Mouse (Mus musculus): Measurements from ENCODE around the gene Rbfox1. TPM values are rescaled to one million over a fixed set of nuclear protein-coding genes. Genes with fewer than 3 reads are reported as not detected.

The Rbfox1 gene
- polyA plus RNA-seq, 1 experiment from 2014 or later: 1.6 TPM

- H3K4me2 ChIP-seq (ENCODE audit: low read depth, low read length): no peak overlapping the region
- no peaks in the 10 kb centered on the region for H3K27me3 ChIP-seq (ENCODE audit: control insufficient read depth, insufficient read depth, low read depth, low read length)
Measured at GRCm38 (mm10) chr16:6479616-6480410, 594.7 kb downstream of the Rbfox1 start.

GRCm38 (mm10) chr16:6480411-6480728 lies 595.2 kb downstream of the Rbfox1 start:
- no peaks in the 10 kb centered on the region for H3K36me3 ChIP-seq (ENCODE audit: control insufficient read depth, insufficient read depth, low read length)
- no peak overlapping the region for H3K4me2 ChIP-seq (ENCODE audit: low read depth, low read length)
- H3K4me3 ChIP-seq (ENCODE audit: low read length): no peak overlapping the region
- H3K27me3 ChIP-seq (ENCODE audit: control insufficient read depth, insufficient read depth, low read depth, low read length): no peaks in the 10 kb centered on the region
- 5% methylated on average over 5 of the region's 5 CpGs for WGBS
- H3K9ac ChIP-seq (ENCODE audit: low read length): no peak overlapping the region
- H3K27ac ChIP-seq (ENCODE audit: low read length): no peak overlapping the region
- 0 out of 2 replicates have a peak, but pooled peaks cover 5% of the 10 kb centered on the region for H3K4me1 ChIP-seq (replicated peaks; ENCODE audit: control insufficient read depth, insufficient read depth, low read length)
- ATAC-seq (ENCODE audit: low read depth): no peak
- H3K9me3 ChIP-seq (ENCODE audit: control insufficient read depth, low read length): no peaks in the 10 kb centered on the region

More at GRCm38 (mm10) chr16:6479616-6480410, 594.7 kb downstream of the Rbfox1 start:
- Histone ChIP-seq H3K36me3 (ENCODE audit: control insufficient read depth, insufficient read depth, low read length) (no peaks in the 10 kb centered on the region), H3K4me3 (ENCODE audit: low read length) (no peak overlapping the region), H3K9me3 (ENCODE audit: control insufficient read depth, low read length) (no peaks in the 10 kb centered on the region), H3K9ac (ENCODE audit: low read length) (no peak overlapping the region), H3K4me1 (replicated peaks; ENCODE audit: control insufficient read depth, insufficient read depth, low read length) (0 out of 2 replicates have a peak, but pooled peaks cover 5% of the 10 kb centered on the region), H3K27ac (ENCODE audit: low read length) (no peak overlapping the region)
- 14% methylated on average over 3 of the region's 3 CpGs for WGBS
- ATAC-seq (ENCODE audit: low read depth): peak; percentile 51

GRCm38 (mm10) chr16:6483628-6484027 lies 598.5 kb downstream of the Rbfox1 start:
- Histone ChIP-seq H3K4me1 (replicated peaks; ENCODE audit: control insufficient read depth, insufficient read depth, low read length) (0 out of 2 replicates have a peak, but pooled peaks cover 5% of the 10 kb centered on the region), H3K27me3 (ENCODE audit: control insufficient read depth, insufficient read depth, low read depth, low read length) (no peaks in the 10 kb centered on the region), H3K27ac (ENCODE audit: low read length) (no peak overlapping the region), H3K9me3 (ENCODE audit: control insufficient read depth, low read length) (no peaks in the 10 kb centered on the region), H3K9ac (ENCODE audit: low read length) (no peak overlapping the region), H3K4me2 (ENCODE audit: low read depth, low read length) (no peak overlapping the region), H3K4me3 (ENCODE audit: low read length) (no peak overlapping the region), H3K36me3 (ENCODE audit: control insufficient read depth, insufficient read depth, low read length) (no peaks in the 10 kb centered on the region)
- WGBS: 38% methylated on average over 8 of the region's 8 CpGs
- no peak for ATAC-seq (ENCODE audit: low read depth)

- WGBS: 72% methylated on average over 3 of the region's 3 CpGs
Measured at GRCm38 (mm10) chr16:6485631-6486030, 600.5 kb downstream of the Rbfox1 start.

GRCm38 (mm10) chr16:6502219-6502618 lies 617.1 kb downstream of the Rbfox1 start:
- Histone ChIP-seq H3K36me3 (ENCODE audit: control insufficient read depth, insufficient read depth, low read length) (no peaks in the 10 kb centered on the region), H3K4me3 (ENCODE audit: low read length) (no peak overlapping the region), H3K4me1 (replicated peaks; ENCODE audit: control insufficient read depth, insufficient read depth, low read length) (no peaks in the 10 kb centered on the region), H3K9me3 (ENCODE audit: control insufficient read depth, low read length) (no peaks in the 10 kb centered on the region), H3K9ac (ENCODE audit: low read length) (no peak overlapping the region), H3K27ac (ENCODE audit: low read length) (no peak overlapping the region), H3K27me3 (ENCODE audit: control insufficient read depth, insufficient read depth, low read depth, low read length) (no peaks in the 10 kb centered on the region), H3K4me2 (ENCODE audit: low read depth, low read length) (no peak overlapping the region)
- WGBS: 15% methylated on average over 8 of the region's 8 CpGs
- no peak for ATAC-seq (ENCODE audit: low read depth)

More at GRCm38 (mm10) chr16:6485631-6486030, 600.5 kb downstream of the Rbfox1 start:
- Histone ChIP-seq H3K4me3 (ENCODE audit: low read length) (no peak overlapping the region), H3K9ac (ENCODE audit: low read length) (no peak overlapping the region), H3K36me3 (ENCODE audit: control insufficient read depth, insufficient read depth, low read length) (no peaks in the 10 kb centered on the region), H3K27ac (ENCODE audit: low read length) (no peak overlapping the region), H3K4me2 (ENCODE audit: low read depth, low read length) (no peak overlapping the region), H3K27me3 (ENCODE audit: control insufficient read depth, insufficient read depth, low read depth, low read length) (no peaks in the 10 kb centered on the region), H3K4me1 (replicated peaks; ENCODE audit: control insufficient read depth, insufficient read depth, low read length) (no peaks in the 10 kb centered on the region), H3K9me3 (ENCODE audit: control insufficient read depth, low read length) (no peaks in the 10 kb centered on the region)
- ATAC-seq (ENCODE audit: low read depth): no peak

- Histone ChIP-seq H3K9me3 (ENCODE audit: control insufficient read depth, low read length) (no peaks in the 10 kb centered on the region), H3K36me3 (ENCODE audit: control insufficient read depth, insufficient read depth, low read length) (no peaks in the 10 kb centered on the region), H3K9ac (ENCODE audit: low read length) (no peak overlapping the region), H3K4me3 (ENCODE audit: low read length) (no peak overlapping the region), H3K27me3 (ENCODE audit: control insufficient read depth, insufficient read depth, low read depth, low read length) (no peaks in the 10 kb centered on the region), H3K4me2 (ENCODE audit: low read depth, low read length) (no peak overlapping the region), H3K4me1 (replicated peaks; ENCODE audit: control insufficient read depth, insufficient read depth, low read length) (no peaks in the 10 kb centered on the region), H3K27ac (ENCODE audit: low read length) (no peak overlapping the region)
- no peak for ATAC-seq (ENCODE audit: low read depth)
- WGBS: 59% methylated on average over 5 of the region's 5 CpGs
Measured at GRCm38 (mm10) chr16:6503573-6504331, 618.6 kb downstream of the Rbfox1 start.

- no peak for ATAC-seq (ENCODE audit: low read depth)
Measured at GRCm38 (mm10) chr16:6508924-6509323, 623.8 kb downstream of the Rbfox1 start.

GRCm38 (mm10) chr16:6519474-6519873 lies 634.3 kb downstream of the Rbfox1 start:
- Histone ChIP-seq H3K9me3 (ENCODE audit: control insufficient read depth, low read length) (no peaks in the 10 kb centered on the region), H3K27me3 (ENCODE audit: control insufficient read depth, insufficient read depth, low read depth, low read length) (no peaks in the 10 kb centered on the region), H3K36me3 (ENCODE audit: control insufficient read depth, insufficient read depth, low read length) (no peaks in the 10 kb centered on the region), H3K9ac (ENCODE audit: low read length) (no peak overlapping the region), H3K4me1 (replicated peaks; ENCODE audit: control insufficient read depth, insufficient read depth, low read length) (no peaks in the 10 kb centered on the region), H3K27ac (ENCODE audit: low read length) (no peak overlapping the region), H3K4me3 (ENCODE audit: low read length) (no peak overlapping the region), H3K4me2 (ENCODE audit: low read depth, low read length) (no peak overlapping the region)
- ATAC-seq (ENCODE audit: low read depth): no peak
- WGBS: 60% methylated on average over 3 of the region's 3 CpGs

More at GRCm38 (mm10) chr16:6508924-6509323, 623.8 kb downstream of the Rbfox1 start:
- Histone ChIP-seq H3K9me3 (ENCODE audit: control insufficient read depth, low read length) (no peaks in the 10 kb centered on the region; the same call in 1 of the 2 replicates), H3K4me3 (ENCODE audit: low read length) (no peak overlapping the region), H3K9ac (ENCODE audit: low read length) (no peak overlapping the region), H3K27me3 (ENCODE audit: control insufficient read depth, insufficient read depth, low read depth, low read length) (no peaks in the 10 kb centered on the region), H3K4me1 (replicated peaks; ENCODE audit: control insufficient read depth, insufficient read depth, low read length) (no peaks in the 10 kb centered on the region), H3K4me2 (ENCODE audit: low read depth, low read length) (no peak overlapping the region), H3K27ac (ENCODE audit: low read length) (no peak overlapping the region), H3K36me3 (ENCODE audit: control insufficient read depth, insufficient read depth, low read length) (no peaks in the 10 kb centered on the region)
- 68% methylated on average over 5 of the region's 5 CpGs for WGBS

GRCm38 (mm10) chr16:6525507-6526170 lies 640.5 kb downstream of the Rbfox1 start:
- Histone ChIP-seq H3K4me1 (replicated peaks; ENCODE audit: control insufficient read depth, insufficient read depth, low read length) (no peaks in the 10 kb centered on the region), H3K4me2 (ENCODE audit: low read depth, low read length) (no peak overlapping the region), H3K9me3 (ENCODE audit: control insufficient read depth, low read length) (no peaks in the 10 kb centered on the region), H3K27me3 (ENCODE audit: control insufficient read depth, insufficient read depth, low read depth, low read length) (no peaks in the 10 kb centered on the region), H3K27ac (ENCODE audit: low read length) (no peak overlapping the region), H3K9ac (ENCODE audit: low read length) (no peak overlapping the region), H3K4me3 (ENCODE audit: low read length) (no peak overlapping the region), H3K36me3 (ENCODE audit: control insufficient read depth, insufficient read depth, low read length) (no peaks in the 10 kb centered on the region)
- WGBS: 59% methylated on average over 3 of the region's 3 CpGs
- ATAC-seq (ENCODE audit: low read depth): no peak

Measured in lung, embryonic 16.5 days (tissue).